Mouse (Mus musculus) layer of hippocampus, postnatal 25 days (tissue): ENCODE results near the gene Rps6ka5. TPM values are rescaled to one million over a fixed set of nuclear protein-coding genes. Genes with fewer than 3 reads are reported as not detected.

Experiments used
- DNase-seq, 2 experiments: peaks; one replicate each; pipeline ENCODE4 v3.0.0; 2022; ENCODE audit warnings: mixed read lengths in 2 of 2, low spot score in 1 of 2; ENCODE audit errors: extremely low spot score in 1 of 2
- total RNA-seq, 2 experiments: library from RNA; stranded (reverse); gene quantifications; 2 replicates each; pipeline ENCODE4 v1.2.3; 2021

Gene Rps6ka5
- total RNA-seq, 2 experiments from 2014 or later, result 20.9 to 22.4 TPM

DNA sequence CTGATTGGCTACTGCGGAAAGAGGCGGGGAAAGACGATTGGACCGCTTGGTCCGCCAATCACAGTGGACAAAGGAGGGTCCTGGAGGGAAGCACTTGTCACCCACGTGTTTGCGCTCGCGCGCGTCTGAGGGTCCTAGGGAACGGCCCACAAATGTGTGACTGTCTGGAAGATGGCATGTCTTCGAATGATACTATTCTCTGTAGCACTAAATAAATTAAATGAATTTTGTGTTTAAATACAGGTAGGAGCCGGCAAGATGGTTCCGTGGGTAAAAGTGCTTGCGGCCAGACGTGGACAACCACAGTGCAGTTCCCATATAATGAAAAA, 1.4 kb downstream of the Rps6ka5 start:
- DNase-seq, result no peak

DNA sequence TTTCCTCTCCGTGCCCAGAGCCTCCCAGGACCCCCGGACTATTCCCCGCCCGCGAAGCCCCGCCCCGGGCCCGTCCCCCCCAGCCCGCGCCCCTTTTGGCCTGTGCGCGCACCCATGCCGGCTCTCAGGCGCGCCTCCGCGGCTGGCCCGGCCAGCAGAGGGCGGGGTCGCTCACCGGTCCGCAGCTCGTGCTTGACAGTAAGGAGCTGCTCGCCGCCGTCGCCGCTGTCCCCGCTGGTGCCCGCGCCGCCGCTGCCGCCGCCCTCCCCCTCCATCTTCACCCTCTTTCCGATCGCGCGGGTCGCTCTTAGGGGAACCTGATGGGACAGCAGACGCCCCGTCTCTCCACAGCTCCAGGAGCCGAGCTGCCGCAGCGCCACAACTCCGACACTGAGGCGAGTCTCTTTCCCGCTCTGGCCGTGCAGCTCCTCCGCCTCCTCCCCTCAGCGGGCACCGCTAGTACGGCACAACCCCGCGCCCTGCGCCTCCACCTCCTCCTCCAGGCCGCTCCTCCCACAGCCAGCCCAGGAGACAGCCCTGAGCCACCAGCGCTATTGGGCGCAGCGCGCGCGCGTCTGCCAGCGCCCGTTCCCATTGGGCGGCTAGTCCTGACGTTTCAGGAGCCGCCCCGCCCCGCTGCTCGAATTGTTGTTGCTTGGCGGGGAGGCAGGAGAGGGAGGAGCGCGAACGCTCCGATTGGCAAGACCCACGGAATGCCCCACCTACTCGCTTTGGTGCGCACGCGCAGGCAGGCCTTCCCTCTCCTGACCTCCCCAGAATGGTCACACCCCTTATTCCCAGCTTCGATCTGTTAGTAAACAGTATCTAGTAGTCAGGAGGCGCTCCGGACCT, 2.0 kb downstream of the Rps6ka5 start:
- peak; percentile 90 to 99 for DNase-seq

DNA sequence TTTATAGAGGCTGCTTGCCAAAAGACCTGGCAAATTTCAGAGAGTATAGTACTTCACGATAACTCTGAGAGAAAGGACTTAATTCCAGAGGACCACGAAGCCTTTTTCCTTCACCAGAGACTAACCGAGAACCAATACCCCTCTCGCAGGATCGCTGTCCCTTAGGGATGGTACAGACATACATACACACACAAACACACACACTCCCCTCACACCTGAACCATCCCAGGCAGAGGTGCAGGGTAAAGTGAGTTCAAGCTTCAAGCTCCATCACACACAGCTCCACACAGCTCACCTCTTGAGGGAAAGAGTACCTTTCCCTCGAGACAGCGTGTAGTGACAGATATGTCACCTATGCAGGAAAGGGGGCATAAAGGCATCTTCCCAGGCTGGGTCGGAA, 2.6 kb downstream of the Rps6ka5 start:
- no peak for DNase-seq

DNA sequence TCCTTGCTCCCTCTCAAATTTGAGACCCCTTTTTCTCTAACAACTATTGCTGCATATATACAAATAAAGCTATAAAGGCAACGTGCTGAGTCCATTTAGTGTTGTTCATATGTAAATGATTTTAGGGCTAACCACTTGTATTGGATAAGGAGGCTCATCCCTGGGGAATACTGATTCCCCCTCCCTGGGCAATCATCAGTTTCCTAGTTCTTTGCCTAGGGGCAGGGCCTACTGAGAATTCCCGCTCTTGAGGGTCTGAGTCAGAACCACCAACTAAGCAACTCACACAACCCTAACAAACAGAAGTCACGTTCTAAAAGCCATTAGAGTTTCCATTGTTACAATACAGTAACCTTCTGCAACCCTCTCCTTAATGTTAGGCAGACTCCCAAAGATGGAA, 6.0 kb downstream of the Rps6ka5 start:
- no peak for DNase-seq

DNA sequence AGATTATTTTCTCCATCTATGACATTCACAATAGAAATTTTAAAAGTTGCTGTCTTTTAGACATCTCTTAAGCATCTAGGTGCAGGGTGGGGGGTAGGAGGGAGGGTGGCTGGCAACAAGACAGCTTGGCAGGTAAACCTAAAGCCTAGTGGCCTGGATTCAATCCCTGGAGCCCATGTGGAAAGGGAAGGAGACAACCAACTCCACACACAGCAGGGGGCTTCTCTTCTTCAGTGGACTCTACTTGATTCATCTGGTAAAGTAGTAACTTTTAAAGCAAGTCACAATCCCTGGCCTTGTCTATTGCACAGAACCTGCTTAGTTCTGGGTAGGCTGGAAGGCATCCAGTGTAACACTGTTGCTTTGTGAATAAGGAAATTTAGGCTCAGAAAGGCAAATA, 9.3 kb downstream of the Rps6ka5 start:
- no peak for DNase-seq

DNA sequence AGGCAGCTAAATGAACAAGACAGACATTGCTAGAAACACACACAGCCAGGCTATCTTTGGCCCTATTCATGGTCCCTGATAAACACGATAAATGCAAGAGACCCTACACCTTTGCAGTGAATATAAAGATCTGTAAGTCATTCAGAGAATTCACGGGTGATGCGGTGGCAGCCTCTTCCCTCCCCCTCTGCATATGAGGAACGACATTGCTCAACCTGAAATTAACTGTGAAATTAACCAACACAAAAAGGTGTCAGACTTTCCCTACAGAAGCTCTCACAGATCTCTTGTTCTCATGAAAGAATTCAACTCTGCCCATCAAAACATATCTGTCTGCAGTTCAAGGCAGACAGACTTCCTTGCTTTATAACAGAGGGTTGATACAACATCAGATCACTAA, 9.8 kb downstream of the Rps6ka5 start:
- no peak for DNase-seq

DNA sequence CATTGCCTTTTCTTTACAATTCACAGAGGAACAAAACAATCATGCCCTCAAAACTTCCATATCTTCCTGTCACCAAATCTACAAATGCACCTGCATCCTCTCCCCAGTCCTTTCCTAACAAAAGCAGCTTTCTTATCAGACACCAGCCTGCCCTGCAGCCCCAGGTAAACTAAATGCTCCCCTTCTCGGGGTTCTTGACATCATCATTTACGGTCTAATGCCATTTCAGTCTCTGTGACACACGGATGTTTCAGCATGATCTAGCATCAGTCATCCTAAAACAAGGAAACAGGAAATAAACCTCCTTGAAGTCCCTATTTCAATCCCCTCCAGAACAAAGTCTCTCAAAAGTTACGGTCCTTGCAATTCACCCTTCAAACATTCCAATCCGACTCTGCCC, 15.0 kb downstream of the Rps6ka5 start:
- no peak for DNase-seq

DNA sequence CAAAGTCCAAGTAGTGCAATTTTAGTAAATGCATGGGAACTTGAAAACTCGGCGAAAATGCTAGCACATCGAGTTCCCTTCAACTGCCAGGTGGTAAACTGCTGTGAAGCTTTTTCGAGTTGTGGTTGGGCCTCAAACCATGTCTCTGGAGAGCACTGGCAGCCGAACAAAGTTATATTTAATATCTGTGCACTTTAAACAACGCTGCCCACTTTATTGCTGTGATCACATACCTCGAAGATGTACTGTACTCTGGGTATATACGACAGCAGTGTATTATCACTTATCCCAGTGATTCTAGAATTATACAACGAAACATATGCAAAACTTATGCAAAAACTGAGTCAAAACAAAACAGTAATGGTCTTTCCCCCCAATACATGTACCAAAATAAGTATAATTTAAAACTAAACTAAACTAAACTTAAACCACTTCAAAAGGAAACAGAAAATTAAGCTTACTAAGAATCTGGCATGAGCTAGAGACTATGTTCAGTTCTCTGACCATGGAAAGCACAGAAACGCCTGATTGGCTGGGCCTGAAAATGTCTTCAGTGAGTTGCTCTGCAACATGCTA, 15.6 kb downstream of the Rps6ka5 start:
- DNase-seq, result no peak

DNA sequence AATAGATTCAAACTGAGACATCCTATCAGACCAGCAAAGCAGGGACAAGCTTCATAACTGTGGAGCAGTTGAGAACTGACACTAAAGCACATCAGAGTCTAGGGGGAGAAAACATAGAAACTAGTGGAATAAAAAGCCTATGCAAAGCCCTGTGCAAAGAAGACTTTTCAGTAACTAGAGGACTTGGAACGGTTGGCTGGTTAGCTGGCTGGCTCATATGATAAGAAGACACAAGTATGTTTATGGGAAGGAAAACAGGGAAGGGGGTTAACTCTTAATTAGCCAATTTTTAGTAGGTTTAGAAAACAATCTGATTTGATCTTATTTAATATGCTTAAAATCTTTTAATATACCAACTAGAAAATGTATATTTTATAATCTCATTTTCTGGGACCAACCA, 16.4 kb downstream of the Rps6ka5 start:
- no peak for DNase-seq

DNA sequence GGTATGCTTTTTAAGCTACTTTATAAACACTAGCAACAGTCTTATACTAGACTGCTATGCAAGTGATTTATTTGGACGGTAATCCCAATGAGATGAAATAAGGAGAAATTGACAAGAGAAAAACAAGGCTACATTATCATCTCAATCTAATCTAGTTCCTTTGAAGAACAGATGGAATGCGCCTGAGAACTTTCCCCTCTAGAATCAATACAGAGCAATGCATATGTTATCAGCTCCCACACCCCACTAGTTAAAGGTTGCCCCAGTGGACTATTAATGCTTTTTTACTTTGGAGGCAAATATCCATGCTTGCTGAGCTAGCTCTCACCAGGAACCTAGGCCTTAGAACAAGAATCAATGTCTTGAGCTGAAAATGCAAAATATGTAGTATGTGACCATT, 19.5 kb downstream of the Rps6ka5 start:
- DNase-seq, result no peak

DNA sequence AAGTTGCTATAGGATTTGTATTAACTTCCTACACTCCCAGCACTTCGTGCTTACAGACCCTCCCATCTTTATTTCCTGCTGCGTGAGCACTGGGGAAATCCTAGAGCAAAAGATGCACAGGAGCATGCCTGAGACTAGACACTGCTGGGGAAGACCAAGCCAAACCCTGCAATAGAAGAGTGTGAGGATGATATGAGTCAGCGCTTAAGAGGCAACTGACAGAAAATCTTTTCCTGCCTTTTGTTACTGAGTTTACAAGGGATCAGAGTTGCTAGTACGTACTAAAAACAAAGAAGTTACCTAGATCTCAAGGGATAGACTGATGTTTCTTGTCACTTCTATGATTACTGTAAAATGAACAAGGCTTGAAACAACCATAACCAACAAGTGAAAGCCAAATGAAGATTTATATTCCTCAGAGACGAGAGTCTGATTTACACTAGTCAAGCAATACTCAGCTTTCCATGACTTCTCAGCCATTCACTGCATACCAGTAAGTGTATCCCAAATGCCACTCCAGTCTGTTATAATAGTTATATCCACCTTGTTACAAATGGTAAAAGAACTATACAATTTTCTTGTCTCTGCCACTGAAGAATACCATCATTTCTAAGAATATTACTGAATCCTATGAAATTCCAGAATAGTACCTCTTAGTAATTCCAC, 21.6 kb downstream of the Rps6ka5 start:
- DNase-seq, result no peak

DNA sequence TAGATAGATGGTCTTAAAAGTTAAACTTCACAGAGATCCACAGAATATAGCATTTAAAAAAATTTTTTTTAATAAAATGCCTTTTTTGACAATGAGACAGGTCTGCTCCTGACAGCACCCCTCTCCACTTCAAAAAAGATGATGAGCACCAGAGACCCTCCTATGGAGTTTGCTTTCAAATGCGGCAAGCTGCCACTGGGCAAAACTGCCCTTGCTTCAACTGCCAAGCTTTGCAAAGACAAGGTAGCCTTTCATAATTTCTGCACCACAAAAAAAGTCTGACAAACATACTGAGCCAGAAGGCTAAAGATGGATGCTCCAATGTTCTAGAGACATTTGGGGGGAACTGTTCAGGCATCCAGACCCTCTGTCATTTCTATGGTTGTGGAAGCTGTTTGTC, 28.8 kb downstream of the Rps6ka5 start:
- DNase-seq, result no peak

DNA sequence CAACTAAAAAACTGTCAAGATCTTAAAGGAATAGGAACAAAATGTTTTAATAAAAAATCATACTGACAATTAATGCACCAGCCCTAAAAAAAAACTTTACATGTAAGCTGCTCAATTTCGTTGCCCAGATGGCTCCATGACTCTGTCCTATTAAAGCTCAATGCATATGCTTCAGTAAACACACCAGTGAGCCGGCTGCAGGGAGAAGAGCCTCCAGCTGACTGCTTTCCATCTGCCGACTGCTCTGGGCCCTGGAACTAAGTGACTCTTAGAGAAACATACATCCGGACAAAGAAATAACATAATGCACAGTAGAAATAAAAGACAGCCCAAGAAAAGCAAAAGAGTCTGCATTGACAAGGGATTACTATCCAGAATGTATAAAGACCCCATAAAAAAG, 30.2 kb downstream of the Rps6ka5 start:
- DNase-seq, result no peak

DNA sequence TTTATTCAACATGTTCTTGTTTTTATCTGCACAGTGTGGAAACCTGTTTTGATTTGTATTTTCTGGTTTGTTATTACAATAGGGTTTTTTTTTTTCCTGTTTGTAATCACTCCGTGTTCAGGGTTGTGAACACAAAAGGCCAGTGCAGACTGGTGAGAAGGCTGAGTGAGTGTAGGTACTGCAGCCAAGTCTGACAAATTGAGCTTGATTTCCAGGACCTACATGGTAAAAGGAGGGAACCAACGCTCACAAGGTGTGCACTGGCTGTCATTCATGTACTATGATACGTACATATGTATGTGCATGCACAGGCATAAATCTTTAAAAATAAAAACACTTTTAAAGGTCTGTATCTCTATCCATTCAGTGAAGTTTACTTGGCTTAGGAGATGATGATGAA, 31.5 kb downstream of the Rps6ka5 start:
- DNase-seq, result no peak

DNA sequence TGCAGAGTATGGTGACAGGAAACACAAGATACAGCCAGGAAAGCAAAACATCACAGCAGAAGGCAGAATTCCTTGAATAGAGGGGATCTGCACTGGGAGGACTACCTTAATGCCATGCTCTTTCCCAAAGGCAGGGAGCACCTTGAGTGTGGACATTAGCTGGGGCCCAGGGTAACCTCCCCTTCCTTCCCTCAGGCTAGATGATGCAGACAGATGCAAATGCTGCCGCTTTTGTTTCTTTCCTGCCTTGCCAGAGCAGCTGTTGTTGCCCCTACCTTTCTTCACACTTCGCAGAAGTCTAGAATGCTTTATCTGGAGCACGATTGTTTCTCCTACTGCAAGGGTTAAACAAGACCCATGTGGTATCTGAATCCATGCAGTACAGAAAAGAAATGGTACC, 34.6 kb downstream of the Rps6ka5 start:
- DNase-seq, result no peak

DNA sequence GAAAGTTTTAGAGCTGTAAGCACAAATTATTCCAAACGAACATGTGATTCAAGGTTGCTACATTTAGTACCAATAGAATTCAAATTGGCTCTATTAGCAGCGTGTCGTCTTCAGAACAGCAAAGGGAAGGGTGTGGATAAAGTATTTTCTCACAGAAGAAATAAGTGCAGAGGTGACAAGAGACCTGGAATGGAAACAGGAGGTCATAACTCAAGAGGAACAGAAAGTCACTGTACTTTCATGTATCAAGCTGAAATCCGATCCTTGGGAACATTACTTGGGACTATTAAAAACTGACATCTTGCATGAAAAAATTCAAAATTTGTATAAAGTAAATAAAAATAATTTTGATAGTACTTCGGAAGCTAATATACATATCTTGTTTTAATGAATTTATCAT, 36.3 kb downstream of the Rps6ka5 start:
- no peak for DNase-seq

DNA sequence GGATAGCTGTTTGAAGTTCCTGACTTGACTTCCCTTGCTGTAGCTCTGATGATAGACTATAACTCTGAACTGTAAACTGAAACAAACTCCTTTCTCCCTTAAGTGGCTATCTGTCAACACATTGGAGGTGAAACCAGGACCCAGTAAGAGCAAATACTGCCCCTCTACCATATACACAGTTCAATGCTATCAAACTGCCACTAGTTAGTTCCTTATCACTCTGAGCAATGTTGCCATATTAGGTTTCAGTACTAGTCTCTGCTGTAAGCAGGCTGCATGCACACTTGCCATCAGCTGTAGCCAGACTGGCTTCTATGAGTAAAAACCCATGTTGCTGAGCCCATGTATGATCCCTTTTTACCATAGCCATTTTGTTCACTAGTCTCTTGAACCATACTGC, 38.6 kb downstream of the Rps6ka5 start:
- DNase-seq, result no peak

DNA sequence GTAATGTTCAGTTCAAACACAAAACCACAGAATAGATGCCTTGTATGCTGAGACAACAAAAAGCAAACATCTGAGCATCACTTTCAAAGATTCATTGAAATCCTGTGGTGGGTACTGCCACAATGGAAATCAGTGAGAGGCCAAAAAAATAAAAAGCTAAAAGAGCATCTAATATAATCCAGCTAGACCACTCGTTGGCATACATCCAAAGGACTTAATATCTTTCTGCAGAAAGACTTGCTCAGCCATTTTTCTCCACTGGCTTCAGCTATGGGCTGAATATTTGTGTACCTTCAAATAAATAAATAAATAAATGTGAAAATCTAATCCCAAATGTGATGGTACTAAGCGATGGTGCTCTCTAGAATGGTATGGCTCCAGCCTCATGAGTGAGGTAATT, 39.8 kb downstream of the Rps6ka5 start:
- DNase-seq, result no peak

DNA sequence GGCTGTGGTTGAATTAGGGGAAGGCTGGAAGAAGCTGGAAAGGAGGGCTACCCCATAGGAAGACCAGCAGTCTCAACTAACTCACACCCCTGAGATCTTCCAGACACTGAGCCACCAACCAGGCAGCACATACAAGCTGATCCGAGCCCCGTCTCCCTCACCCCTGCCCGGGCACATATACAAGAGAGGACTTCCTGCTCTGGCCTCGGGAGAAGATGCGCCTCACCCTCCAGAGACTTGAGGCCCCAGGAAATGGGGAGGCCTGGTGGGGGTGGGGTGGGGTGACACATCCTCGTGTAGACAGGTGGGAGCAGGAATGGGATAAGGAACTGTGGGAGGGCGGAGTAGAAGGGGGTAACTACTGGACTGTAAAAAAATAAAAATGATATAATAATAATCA, 45.0 kb downstream of the Rps6ka5 start:
- no peak for DNase-seq

DNA sequence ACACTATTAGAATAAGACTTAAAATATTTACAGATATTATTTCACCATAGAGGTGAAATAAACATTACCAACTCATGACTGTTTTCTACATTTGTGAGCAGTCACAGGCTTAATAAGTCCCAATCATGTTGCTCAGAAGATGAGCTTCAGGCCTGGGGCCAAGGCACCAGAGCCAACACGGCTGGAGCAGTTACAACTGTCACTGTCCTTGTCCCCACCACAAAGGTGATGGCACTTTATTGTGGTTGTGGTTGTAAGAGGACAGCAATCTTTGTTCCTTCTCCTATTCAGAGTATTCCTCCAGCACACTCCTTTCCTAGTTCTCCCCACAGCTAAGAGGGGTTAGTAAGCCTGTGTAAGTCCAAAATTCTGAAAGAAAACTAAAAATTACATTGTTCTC, 45.5 kb downstream of the Rps6ka5 start:
- DNase-seq, result no peak

DNA sequence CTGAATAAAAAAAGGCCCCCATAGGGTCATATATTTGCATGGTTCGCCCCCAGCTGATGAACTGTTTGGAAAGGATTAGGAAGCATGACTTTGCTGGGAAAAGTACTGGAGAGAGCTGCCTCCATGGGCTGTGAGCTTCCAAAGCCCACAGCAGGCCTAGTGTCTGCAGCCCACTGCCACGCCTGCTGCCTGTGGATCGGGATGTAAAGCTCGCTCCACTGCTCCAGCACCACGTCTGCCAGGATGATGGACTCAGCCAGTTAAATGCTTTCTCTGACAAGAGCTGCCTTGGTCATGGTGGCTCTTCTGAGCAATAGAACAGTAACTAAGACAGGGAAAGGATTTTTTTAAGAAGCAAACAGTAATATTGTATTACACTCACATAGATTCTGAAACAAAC, 46.1 kb downstream of the Rps6ka5 start:
- DNase-seq, result no peak

DNA sequence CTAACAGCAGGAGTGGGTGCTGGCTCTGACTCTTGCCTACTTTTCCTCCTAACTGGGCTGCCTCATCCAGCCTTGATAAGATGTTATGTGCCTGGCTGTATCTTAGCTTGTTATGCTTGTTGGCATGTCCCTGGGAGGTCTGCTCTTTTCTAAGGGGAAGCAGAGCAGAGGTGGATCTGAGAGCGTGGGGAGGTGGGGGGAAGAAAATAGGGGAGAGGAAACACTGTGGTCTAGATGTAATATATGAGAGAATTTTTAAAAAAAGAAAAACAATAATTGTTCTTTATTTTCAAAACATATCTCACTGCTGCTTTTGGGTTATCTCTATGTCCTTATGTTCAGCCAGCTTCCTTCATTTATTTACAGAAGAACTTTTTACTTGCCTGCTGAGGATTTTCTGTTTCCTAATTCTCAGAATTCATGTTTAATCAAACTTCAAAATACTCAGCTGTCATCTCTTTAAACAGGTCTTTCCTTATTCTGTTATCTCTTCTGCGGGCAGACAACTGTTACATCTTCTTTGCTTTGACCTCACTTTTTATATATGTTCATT, 56.1 kb downstream of the Rps6ka5 start:
- no peak for DNase-seq
